Mouse (Mus musculus) urinary bladder, postnatal 10 days (tissue): Measurements from ENCODE around the gene Ank3.

ENCODE experiments used
- DNase-seq: peaks from one replicate; pipeline ENCODE4 v3.0.0; 2022; ENCODE audit warnings: low spot score

The Ank3 gene

GRCm38 (mm10) chr10:69405431-69405830 is 6.9 kb downstream of the Ank3 start:
- DNase-seq, result no peak

DNA sequence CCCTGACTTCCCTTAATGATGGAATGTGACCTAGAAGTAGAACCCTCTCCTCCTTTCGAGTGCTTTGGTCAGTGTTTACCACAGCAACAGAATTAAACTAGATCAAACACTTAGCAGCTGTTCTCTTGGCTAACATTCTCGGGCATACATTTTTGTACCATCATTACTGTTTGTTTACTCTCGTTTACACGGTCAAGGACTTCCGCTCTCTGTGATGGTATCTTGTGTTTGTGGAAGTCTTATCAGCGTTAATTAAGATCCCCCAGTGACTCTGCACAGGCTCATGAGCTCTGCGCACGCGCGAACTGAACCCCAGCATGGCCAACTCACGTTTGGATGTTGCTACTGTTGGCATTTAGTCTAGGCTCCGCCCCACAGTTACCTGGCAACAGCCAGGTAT is 16.3 kb downstream of the Ank3 start:
- no peak for DNase-seq

- no peak for DNase-seq
These were observed 20.1 kb downstream of the Ank3 start for GRCm38 (mm10) chr10:69418716-69419115.

- DNase-seq, result no peak
These were observed 21.7 kb downstream of the Ank3 start for GRCm38 (mm10) chr10:69420306-69420705.

- DNase-seq, result no peak
These were observed 25.5 kb downstream of the Ank3 start for GRCm38 (mm10) chr10:69424051-69424450.

DNA sequence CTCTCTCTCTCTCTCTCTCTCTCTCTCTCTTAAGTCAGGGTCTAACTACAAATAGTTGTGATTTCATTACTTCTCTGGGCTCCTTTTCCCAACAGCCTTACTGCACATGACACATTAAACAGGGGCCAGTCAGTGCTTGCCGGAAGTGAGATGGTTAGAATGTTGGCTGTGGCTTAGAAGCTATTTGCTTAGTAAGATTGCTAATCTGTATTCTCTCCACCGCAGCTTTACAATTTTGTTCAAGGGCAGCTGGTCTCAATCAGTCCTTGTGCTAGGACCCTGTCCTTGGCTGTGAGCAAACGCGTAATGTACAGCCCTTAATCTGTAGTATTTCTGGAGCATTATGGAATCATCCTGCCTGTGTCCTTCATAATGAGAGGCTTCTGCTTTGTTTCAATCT is 31.6 kb downstream of the Ank3 start:
- DNase-seq, result no peak

- DNase-seq, result no peak
These were observed 32.5 kb downstream of the Ank3 start for GRCm38 (mm10) chr10:69431101-69431500.

GRCm38 (mm10) chr10:69435213-69435612 is 36.6 kb downstream of the Ank3 start:
- DNase-seq, result no peak

DNA sequence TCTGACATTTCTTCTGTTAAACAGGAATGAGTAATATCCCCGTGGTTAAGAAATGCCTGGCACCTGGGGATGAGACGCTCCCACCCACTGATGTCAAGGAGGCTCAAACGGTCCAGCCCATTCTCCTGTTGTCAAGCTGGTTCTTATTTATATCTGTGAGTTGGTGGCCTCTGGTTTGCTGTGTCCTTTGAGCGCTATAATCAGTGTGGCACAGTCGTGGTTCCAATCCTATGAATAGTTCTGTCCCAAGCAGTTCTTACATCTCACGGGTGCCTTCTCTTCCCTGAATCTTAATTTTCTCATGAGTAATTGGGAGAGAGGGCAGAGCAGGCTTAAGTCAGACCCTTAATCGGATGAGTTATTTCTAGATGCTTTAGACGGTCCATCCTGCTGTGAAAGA is 40.9 kb downstream of the Ank3 start:
- DNase-seq, result no peak

- no peak for DNase-seq
These were observed 46.0 kb downstream of the Ank3 start for GRCm38 (mm10) chr10:69444546-69444945.

GRCm38 (mm10) chr10:69445951-69446350 is 47.4 kb downstream of the Ank3 start:
- DNase-seq, result no peak

DNA sequence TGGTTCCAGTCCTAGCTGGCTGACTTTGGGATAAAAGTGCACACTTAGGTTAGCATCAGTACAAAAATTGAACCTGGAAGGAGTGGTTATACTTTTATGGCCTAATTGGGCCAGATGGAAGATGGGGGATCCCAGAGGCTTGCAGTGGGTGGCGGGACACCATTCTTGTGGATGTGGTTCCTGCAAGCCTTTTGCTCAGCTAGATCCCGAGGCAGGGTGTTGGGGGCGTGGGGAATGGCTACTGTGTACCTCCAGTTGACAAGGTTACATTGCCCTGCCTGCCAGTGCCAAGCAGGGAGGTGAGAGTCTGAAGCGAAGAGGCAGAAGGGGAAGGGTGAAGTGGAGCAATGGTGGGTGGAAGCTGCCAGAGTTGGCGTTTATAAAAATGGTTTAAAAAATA is 48.0 kb downstream of the Ank3 start:
- no peak for DNase-seq

DNA sequence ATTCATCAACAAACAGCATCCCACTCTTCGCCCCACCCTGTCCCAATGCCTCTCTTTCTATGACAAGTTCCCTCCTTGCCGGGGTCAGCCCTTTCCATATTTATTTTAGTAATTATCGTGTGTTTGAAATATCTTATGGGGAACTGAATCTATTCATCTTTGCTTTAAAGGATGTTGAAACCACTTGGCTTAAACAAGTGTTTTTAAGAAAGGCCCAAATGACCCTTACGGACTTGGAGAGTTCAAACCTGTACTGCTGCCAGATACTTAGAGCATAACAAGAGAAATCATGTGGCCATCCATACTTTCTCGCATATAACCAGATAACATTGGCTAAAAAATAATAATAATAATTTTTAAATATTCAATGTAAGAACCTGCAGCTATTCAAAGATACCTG is 48.7 kb downstream of the Ank3 start:
- DNase-seq, result no peak

DNA sequence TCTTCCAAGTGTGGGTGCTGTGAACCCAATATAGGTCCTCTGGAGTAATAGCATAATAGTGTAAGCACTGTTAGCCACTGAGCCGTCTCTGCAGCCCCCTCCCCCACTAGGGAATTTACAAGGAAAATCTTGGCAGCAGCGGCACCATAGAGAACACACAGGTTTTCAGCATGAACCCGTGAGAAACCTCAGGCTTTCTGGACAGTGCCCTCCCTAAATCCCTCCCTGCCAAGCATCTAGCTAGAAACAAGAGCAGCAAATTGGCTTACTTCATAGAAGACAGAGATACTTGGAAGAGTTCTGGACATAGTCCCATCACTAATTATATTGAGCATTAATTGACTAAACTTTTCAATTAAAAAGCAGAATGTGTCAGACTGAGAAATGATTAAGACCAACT is 49.6 kb downstream of the Ank3 start:
- no peak for DNase-seq

DNA sequence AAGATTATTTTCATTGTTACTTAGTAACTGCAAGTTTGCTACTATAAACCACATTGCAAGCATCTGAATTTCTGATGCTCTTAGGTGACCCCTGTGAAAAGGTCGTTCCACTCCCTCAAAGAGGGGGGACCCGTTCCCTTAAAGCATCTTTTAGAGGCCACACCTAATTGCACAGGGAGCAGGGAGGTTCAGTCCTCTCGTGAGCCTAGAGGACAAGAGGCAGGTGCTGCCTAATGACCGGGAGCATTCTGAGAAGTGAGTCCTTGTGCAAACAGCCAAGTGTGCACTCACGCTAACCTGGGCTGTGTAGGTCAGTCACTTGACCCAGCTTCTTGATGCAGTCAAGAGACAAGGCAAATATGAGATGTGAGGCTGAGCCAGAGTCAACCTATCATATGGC is 52.4 kb downstream of the Ank3 start:
- DNase-seq, result no peak

DNA sequence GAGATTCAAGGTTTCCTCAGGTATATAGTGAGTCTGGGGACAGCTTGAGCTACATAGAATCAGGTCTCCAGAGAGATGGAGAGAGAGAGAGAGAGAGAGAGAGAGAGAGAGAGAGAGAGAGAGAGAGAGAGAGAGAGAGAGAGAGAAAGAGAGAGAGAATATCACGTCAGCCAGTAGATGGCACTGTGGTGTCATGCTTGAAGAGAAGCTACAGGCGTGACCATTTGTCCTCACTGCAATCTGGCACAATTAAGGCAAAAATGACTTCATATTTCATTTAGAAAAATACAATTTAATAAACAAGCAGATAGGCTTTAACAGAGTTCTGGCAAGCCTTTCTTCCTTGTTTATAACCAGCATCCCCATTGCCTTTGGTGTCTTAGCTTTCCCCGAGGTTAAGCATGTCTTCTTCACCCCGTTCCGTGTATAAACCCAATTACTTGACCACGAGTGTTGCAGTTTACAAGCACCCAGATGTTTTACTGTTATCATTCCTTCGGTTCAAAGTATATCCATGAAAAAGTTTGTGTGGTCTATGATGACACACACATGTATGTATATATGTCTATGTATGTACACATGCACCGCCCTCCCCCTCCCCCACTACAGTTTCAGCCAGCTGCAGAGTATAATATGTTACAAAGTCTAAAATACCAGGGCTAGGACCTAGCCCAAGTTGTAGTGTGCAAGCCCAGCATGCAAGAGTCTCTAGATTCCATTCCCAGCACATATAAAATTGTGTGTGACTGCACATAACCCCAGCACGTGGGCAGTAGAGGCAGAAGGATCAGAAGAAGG is 53.8 kb downstream of the Ank3 start:
- DNase-seq, result no peak

DNA sequence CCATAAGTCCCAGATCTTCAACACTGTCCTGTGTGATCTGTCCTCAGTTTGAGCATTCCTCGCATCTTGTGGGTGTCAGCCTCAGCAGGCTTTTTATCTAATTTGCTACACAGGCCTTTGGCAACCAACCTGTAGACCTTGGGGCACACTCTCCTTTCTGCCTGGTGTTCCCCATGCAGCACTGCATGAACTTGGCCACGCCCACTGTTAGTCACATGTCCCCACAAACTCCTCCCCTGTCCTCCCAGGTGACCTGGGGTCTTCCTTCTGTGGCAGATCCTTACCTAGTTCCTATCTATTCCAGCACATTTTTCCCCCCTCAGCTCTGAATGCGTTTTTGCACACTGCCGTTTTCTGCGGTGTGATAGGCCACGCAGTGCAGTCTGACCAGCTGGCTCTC is 55.0 kb downstream of the Ank3 start:
- no peak for DNase-seq

DNA sequence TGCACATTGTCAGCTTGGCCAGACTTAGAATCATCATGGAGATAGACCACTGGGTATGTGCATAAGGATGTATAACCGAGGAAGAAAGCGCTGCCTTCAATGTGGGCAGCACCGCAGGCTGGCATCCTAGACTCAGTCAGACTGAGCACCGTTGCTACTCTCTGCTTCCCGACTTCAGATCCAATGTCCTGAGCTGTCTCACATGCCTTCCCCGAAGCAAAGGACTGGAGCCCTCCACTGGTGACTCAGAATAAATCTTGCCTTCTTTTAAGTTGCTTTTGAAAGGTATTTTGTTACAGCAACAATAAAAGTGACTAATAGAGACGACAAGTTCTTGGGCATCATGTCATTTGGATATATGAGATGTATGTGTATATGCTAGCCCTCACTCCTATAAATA is 55.9 kb downstream of the Ank3 start:
- no peak for DNase-seq

DNA sequence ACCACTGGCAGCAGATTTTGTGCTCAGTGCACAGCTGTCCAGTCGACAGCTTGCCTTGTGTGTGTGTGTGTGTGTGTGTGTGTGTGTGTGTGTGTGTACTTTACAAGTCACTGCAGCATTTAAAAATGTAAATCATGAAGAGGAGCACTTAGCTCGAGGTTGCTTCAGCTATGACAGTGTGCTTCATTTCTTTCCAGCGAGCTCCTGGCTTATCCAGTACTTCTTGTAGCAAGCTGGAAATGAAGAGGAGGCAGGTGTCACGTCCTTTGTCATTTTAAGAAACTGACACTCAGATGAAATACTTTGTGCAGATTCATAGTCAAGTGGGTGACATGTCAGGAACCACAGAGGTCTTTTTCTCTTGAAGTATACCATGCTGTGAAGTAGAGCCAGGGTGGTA is 66.3 kb downstream of the Ank3 start:
- DNase-seq, result no peak

- DNase-seq, result no peak
These were observed 67.1 kb downstream of the Ank3 start for GRCm38 (mm10) chr10:69465558-69466200.

DNA sequence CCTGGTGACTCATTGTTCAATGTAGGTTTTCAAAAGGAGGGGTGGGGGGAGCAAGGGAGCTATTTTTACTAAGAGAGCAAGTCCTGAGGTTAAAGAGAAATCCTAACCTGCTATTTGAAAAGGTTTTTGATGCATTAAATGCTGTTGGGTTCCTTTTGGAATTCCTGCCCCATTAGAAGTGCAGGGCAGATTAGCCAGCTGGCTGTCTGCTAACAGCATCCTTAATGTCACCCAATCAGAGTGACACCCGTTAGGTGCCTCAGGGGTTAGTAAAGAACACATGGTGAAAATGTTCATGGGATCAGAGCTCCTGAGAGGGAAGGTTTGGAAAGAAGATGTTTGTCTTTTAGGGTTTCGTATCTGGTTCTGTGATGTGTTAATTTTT is 67.6 kb downstream of the Ank3 start:
- DNase-seq, result no peak

- no peak for DNase-seq
These were observed 68.0 kb downstream of the Ank3 start for GRCm38 (mm10) chr10:69466586-69466985.

GRCm38 (mm10) chr10:69467182-69467581 is 68.6 kb downstream of the Ank3 start:
- no peak for DNase-seq

DNA sequence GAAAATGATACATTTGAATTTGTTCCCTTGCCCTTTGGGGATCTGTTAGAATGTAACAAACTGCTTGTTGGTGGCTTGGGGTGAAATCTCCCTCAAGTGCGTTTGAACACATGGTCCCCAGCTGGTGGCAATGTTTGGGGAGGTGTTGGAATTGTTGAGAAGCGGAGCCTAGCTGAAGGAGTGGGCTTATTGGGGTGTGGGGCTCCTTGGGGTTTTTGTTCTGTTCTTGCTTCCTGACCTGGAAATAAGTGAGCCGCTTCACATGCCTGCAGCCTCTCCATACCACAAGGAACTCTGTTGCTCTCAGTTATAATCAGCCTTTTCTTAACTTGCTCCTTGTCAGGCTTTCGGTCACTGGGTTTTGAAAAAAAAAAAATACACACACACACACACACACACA is 73.3 kb downstream of the Ank3 start:
- DNase-seq, result no peak
